Mouse (Mus musculus) urinary bladder, postnatal 10 days (tissue): Measurements from ENCODE around the gene Fem1b.

ENCODE experiments used
- DNase-seq: peaks from one replicate; pipeline ENCODE4 v3.0.0; 2022; ENCODE audit warnings: low spot score

The Fem1b gene

GRCm38 (mm10) chr9:62781965-62782364 lies 29.8 kb downstream of the Fem1b start:
- no peak for DNase-seq

GRCm38 (mm10) chr9:62778721-62779120 lies 33.0 kb downstream of the Fem1b start:
- DNase-seq, result no peak

GRCm38 (mm10) chr9:62777461-62777860 lies 34.3 kb downstream of the Fem1b start:
- DNase-seq, result no peak

GRCm38 (mm10) chr9:62775464-62775863 lies 36.3 kb downstream of the Fem1b start:
- no peak for DNase-seq

GRCm38 (mm10) chr9:62772746-62773145 lies 39.0 kb downstream of the Fem1b start:
- no peak for DNase-seq

GRCm38 (mm10) chr9:62768361-62768760 lies 43.4 kb downstream of the Fem1b start:
- no peak for DNase-seq

GRCm38 (mm10) chr9:62767464-62767863 lies 44.3 kb downstream of the Fem1b start:
- no peak for DNase-seq

GRCm38 (mm10) chr9:62765346-62765745 lies 46.4 kb downstream of the Fem1b start:
- DNase-seq, result no peak

- no peak for DNase-seq
These were observed 48.3 kb downstream of the Fem1b start for GRCm38 (mm10) chr9:62763478-62763877.

GRCm38 (mm10) chr9:62759601-62760000 lies 52.1 kb downstream of the Fem1b start:
- DNase-seq, result no peak

GRCm38 (mm10) chr9:62758288-62758687 lies 53.4 kb downstream of the Fem1b start:
- DNase-seq, result no peak

- DNase-seq, result no peak
These were observed 61.4 kb downstream of the Fem1b start for GRCm38 (mm10) chr9:62750381-62750780.

GRCm38 (mm10) chr9:62749666-62750065 lies 62.1 kb downstream of the Fem1b start:
- DNase-seq, result no peak

GRCm38 (mm10) chr9:62746646-62747045 lies 65.1 kb downstream of the Fem1b start:
- no peak for DNase-seq

- no peak for DNase-seq
These were observed 67.0 kb downstream of the Fem1b start for GRCm38 (mm10) chr9:62744558-62745275.
